Mouse (Mus musculus) small intestine, adult 2 months (tissue): ENCODE measurements around the gene Il17rb. TPM values are rescaled to one million over a fixed set of nuclear protein-coding genes. Genes with fewer than 3 reads are reported as not detected.

Source experiments
- H3K27ac ChIP-seq: fragments of 200-500 bp; 2 replicates; pipeline ENCODE4 v1.5.1; 2012; ENCODE audit warnings: low read depth, low read length, control low read depth, inconsistent platforms; ENCODE audit not compliant: insufficient read depth
- H3K27me3 ChIP-seq: fragments of 200-500 bp; 2 replicates; pipeline ENCODE4 v1.6.1; 2012; ENCODE audit warnings: mild to moderate bottlenecking, moderate library complexity, low read length, inconsistent platforms; ENCODE audit not compliant: control insufficient read depth, insufficient read depth
- H3K36me3 ChIP-seq: fragments of 200-500 bp; 2 replicates; pipeline ENCODE4 v1.6.1; 2012; ENCODE audit warnings: mild to moderate bottlenecking, low read length, control low read depth, inconsistent platforms; ENCODE audit not compliant: control insufficient read depth, insufficient read depth
- H3K4me1 ChIP-seq: fragments of 200-500 bp; 2 replicates; pipeline ENCODE4 v1.6.1; 2012; ENCODE audit warnings: low read length, inconsistent platforms, mixed read lengths; ENCODE audit not compliant: control insufficient read depth, insufficient read depth, insufficient read length
- H3K4me3 ChIP-seq: fragments of 200-500 bp; 2 replicates; pipeline ENCODE4 v1.5.1; 2012; ENCODE audit warnings: low read depth, mild to moderate bottlenecking, control low read depth, inconsistent platforms, low read length, moderate library complexity
- CTCF ChIP-seq: fragments of 200-500 bp; IDR thresholded peaks from 2 replicates; pipeline ENCODE4 v1.5.1; 2012; ENCODE audit warnings: low read depth, mild to moderate bottlenecking, control low read depth, inconsistent platforms, low read length, moderate library complexity, mixed read lengths; ENCODE audit not compliant: insufficient replicate concordance, insufficient read length; ENCODE audit errors: extremely low read depth
- POLR2A ChIP-seq: fragments of 200-500 bp; IDR thresholded peaks from 2 replicates; pipeline ENCODE4 v1.6.1; 2012; ENCODE audit warnings: low read depth, mild to moderate bottlenecking, control low read depth, inconsistent platforms, low read length, moderate library complexity
- WGBS: fragments of 180-500 bp; shearing (Covaris S2); methylation state at CpG from one replicate; pipeline ENCODE4 v1.1.7; 2018; 5-methylcytosine and 5-hydroxymethylcytosine counted together
- polyA plus RNA-seq: library from polyadenylated mRNA; depleted of rRNA; stranded (reverse); fragments of >200 nt; gene quantifications from 2 replicates; pipeline ENCODE4 v1.2.3, GENCODE M21; 2012

Il17rb gene
- polyA plus RNA-seq, 1 experiment, result 3.0 TPM

DNA sequence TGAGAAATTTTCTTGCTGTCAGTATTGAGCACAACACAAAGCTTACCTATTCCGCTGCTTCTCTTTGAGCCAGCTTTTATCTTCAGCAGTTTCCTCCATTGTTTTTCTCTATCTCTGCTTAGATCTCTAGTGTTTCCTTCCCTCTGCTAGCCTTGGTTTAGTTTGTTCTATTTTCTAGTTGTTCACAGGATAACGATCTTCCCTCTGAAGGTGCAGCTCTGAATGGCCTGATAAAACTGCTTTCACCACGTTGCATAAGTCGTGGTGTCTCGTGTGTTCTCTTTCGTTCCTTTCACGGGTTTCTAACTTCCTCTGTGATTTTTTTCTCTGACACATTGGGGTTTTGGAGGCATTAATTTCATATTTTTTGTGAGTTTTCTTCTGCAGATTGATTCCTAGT is 15.7 kb upstream of the Il17rb start:
- Histone ChIP-seq H3K27me3 (no peaks in the 10 kb centered on the region), H3K36me3 (peaks cover 21% of the 10 kb centered on the region), H3K4me3 (no peak overlapping the region), H3K27ac (no peak overlapping the region), H3K4me1 (peaks cover 8% of the 10 kb centered on the region; the same call in 1 of the 2 replicates)
- 23% methylated on average over 7 of the region's 7 CpGs for WGBS
- TF ChIP-seq POLR2A, result no peak
- TF ChIP-seq CTCF, result no peak

DNA sequence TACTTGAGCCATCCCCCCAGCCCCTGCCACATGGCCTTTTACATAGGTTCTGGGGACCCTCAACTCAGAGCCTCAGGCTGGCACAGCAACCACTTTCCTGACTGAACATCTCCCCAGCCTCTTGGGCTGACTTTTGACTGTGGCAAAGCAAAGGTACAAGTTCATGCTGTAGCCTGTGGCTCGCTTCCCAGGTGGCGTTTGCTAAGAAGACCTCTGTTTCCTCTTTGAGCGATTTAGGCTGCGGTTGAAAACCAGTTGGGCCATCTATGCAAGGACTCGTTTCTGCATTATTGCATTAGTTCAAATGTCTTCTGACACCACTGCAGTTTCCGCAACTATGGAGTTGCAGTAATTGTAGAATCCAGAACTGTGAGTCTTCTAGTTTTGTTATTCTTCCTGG is 13.8 kb upstream of the Il17rb start:
- Histone ChIP-seq H3K27me3 (no peaks in the 10 kb centered on the region), H3K4me3 (no peak overlapping the region), H3K36me3 (peaks cover 21% of the 10 kb centered on the region), H3K27ac (no peak overlapping the region), H3K4me1 (peaks cover 24% of the 10 kb centered on the region; the same call in 1 of the 2 replicates)
- WGBS, result 89% methylated on average over 6 of the region's 6 CpGs
- TF ChIP-seq POLR2A (no peak), CTCF (no peak)

DNA sequence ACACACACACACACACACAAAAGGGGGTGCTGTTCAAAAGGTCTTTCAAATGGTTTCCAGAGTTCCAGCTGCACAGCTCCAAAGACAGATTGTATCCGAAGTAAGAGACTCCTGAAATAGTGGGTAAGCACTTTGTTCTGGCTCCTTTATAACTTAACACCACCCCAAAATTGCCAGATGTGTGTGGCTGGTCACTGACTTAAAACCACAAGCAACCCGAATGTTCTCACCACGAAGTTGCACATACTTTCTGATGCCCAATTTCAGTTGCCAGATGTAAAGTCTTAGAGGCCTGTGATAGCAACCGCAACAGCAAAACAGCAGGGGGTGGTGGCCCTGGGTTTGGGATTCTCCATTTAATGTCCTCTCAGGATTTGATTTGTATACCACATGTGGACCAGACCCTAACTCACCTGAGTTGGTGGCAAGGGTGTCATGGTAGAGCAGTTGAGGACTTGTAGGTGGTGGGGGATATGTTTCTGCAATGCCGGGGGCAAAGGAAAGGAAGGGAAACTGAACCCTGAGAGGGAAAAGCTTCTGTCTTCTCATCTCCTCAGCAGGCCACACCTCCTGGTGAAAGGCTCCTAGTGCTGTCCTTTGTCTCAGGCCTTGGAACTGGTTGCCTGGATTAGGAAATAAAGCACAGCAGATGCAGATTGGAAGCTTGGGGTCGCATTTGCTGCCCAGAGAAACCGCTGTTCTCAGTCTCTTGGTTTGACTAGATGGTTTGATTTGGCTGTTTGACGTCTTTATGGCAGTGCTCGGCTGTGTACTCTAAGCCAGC is 11.3 kb upstream of the Il17rb start:
- Histone ChIP-seq H3K4me1 (peaks cover 34% of the 10 kb centered on the region), H3K27me3 (no peaks in the 10 kb centered on the region), H3K4me3 (no peak overlapping the region), H3K36me3 (peaks cover 14% of the 10 kb centered on the region), H3K27ac (no peak overlapping the region)
- WGBS, result 67% methylated on average over 9 of the region's 9 CpGs
- no peak for TF ChIP-seq CTCF

DNA sequence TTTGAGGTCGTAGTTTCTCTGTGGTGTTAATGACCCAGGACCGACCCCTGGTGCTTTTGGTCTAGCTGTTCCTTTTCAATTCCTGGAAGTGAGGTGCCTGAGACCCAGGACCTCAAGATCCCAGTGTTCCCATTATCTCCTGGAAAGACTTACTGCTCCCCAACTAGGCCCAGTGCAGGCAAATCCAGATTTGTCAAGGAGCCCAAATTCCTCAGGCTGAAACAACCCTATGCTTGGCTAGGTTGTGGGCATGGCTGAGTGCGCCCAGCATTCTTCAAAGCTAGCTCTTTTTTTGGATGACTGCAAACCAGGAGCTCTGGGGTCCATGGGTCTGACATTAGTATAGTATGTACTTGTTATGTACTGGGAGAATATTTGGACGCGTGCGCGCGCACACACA is 10.7 kb upstream of the Il17rb start:
- H3K4me1 ChIP-seq, result peaks cover 34% of the 10 kb centered on the region
- H3K4me3 ChIP-seq, result no peak overlapping the region
- 96% methylated on average over 8 of the region's 8 CpGs for WGBS
- TF ChIP-seq POLR2A, result no peak
- peaks cover 17% of the 10 kb centered on the region for H3K36me3 ChIP-seq
- no peak overlapping the region for H3K27ac ChIP-seq
- no peaks in the 10 kb centered on the region for H3K27me3 ChIP-seq

DNA sequence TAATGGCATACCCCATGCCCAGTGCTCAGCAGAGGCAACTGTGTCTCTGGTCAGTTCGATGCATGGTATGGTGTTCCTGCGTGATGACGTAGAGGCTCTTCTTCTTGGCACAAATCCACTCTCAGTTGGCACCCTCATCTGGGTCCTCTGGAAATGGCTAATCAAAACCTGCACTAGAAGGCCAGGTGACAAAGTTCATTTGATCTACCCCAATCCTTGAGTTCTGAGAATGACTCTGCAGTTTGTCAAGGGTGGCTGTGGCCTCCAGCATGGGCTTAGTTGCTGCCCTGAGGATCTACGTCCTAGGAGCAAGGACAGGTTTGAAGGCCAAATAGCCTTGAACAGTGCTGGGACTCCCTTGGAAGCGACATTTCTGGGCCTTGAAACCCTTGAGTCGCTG is 10.2 kb upstream of the Il17rb start:
- Histone ChIP-seq H3K4me3 (no peak overlapping the region), H3K4me1 (peaks cover 34% of the 10 kb centered on the region), H3K27me3 (no peaks in the 10 kb centered on the region), H3K27ac (peak overlapping the region; percentile 81), H3K36me3 (peaks cover 19% of the 10 kb centered on the region)
- TF ChIP-seq POLR2A, result no peak
- no peak for TF ChIP-seq CTCF
- 74% methylated on average over 6 of the region's 6 CpGs for WGBS

DNA sequence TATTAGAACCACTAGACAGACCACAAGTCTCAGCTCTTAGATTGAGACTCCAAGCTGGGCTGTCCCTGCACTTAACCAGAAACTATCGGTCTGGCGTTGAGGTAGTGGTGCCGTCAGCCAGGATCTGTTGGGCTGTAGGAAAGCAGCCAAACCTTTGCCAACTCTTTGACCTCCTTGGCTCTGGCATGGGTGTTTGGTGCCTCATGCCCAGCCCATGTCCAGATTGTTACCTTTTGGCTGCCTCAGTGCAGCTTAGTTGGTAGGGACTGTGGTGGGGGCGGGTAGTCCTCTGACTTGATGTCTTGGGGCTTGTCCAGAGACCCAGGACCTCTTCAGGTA is 9.7 kb upstream of the Il17rb start:
- H3K36me3 ChIP-seq, result peaks cover 19% of the 10 kb centered on the region
- H3K27me3 ChIP-seq, result no peaks in the 10 kb centered on the region
- peaks cover 34% of the 10 kb centered on the region for H3K4me1 ChIP-seq
- H3K4me3 ChIP-seq, result no peak overlapping the region
- H3K27ac ChIP-seq, result peak overlapping the region; percentile 81
- WGBS, result 78% methylated on average over 4 of the region's 4 CpGs
- TF ChIP-seq CTCF (no peak), POLR2A (no peak)

DNA sequence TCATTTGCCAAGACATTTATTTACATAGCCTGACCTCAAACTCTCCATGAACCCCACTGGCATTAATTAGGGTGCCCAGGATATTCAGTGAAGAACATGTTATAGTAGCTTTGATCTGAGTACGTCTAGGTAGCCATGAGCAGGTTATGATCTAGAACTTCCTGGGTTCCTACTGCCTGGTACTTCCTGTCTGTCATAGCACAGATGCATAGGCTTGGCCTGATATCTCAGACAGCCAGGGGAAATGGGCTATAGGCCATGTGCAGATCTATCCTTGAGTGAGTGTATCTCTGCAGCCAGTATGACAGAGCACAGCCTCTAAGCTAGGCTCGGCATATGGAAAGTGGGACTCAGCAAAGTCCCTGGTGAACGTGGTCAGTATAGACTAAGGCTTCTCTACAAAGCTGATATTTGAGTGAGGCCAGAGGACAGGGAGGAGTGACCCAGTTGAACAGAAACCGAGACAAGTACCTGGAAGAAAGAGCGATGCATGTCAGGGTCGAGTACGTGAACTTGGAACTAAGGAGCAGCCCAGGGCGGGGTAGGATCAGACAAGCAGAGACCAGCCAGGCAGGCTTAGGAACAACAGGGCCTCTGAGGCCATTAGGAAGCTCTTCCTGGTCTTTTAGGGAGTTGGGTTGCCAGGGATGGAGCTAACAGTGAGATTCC is 9.2 kb upstream of the Il17rb start:
- H3K27ac ChIP-seq, result peak overlapping the region; percentile 81
- peaks cover 34% of the 10 kb centered on the region for H3K4me1 ChIP-seq
- peaks cover 20% of the 10 kb centered on the region for H3K36me3 ChIP-seq
- 39% methylated on average over 8 of the region's 8 CpGs for WGBS
- H3K27me3 ChIP-seq, result no peaks in the 10 kb centered on the region
- TF ChIP-seq CTCF, result no peak
- no peak for TF ChIP-seq POLR2A
- H3K4me3 ChIP-seq, result no peak overlapping the region
